Mouse (Mus musculus) testis, adult 2 months (tissue): Measurements from ENCODE around the gene Gab2.

Experiments used
- CTCF ChIP-seq: fragments of 200-500 bp; IDR thresholded peaks from 2 replicates; pipeline ENCODE4 v1.5.1; 2012; ENCODE audit warnings: low read depth, mild to moderate bottlenecking, inconsistent platforms, low read length, moderate library complexity; ENCODE audit not compliant: control insufficient read depth, insufficient read depth, insufficient replicate concordance
- POLR2A ChIP-seq: fragments of 200-500 bp; IDR thresholded peaks from 2 replicates; pipeline ENCODE4 v1.6.1; 2012; ENCODE audit warnings: low read depth, mild to moderate bottlenecking, inconsistent platforms, low read length, moderate library complexity; ENCODE audit not compliant: control insufficient read depth

DNA sequence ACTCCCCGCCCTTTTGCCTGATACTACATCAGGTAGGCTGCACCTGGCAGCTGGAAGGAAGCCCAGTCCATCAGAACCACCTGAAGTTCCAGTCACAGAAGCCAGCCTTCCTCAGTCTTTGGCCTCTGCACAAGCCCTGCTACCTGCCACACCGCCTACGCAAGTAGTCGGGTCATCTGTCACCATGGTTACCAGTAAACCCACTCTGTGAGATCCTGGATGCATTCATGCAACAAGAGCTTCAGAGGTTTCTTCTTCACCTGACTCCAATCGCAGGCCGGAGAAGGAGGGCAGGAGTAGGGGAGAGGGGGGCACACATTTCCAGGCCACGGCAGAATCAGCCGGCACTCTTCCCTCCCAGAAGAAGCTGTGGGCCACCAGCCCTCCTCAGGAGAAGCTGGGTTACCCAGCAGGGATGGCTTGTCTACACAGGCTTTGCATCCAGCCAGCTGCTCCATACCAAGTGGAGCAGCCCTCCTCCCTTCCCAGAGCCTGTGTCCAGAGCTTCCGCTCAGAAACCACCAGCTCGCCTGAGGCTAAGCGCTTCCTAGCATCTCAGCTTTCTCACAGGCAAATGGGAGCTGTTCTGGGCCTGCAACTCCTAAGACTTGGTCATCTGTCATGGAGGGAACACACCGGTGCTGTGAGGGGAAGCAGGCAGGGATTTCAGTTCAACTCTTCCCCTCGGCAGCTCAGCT lies 247.7 kb downstream of the Gab2 start:
- TF ChIP-seq POLR2A: no peak
- no peak for TF ChIP-seq CTCF
